Mouse (Mus musculus) neural tube, embryonic 15.5 days (tissue): Measurements from ENCODE around the gene Helz. TPM values are rescaled to one million over a fixed set of nuclear protein-coding genes. Genes with fewer than 3 reads are reported as not detected.
A peak's percentile ranks its signal among the peaks of the same experiment; 100 is the strongest.

Experiments
- ATAC-seq: fragments of 200-750 bp; cut with Nextera tagmentation; 2 replicates; pipeline ENCODE4 v1.8.0; 2017; ENCODE audit warnings: mild to moderate bottlenecking, moderate TSS enrichment, moderate library complexity; ENCODE audit not compliant: low FRiP score
- H3K27ac ChIP-seq: fragments of 300-500 bp; sonication (generic); replicated peaks from 2 replicates; pipeline ENCODE4 v1.5.1; 2015; ENCODE audit warnings: mild to moderate bottlenecking, inconsistent platforms
- H3K27me3 ChIP-seq: fragments of 300-500 bp; sonication (generic); replicated peaks from 2 replicates; pipeline ENCODE4 v1.6.1; 2015; ENCODE audit warnings: inconsistent platforms
- H3K36me3 ChIP-seq: fragments of 300-500 bp; sonication (generic); 2 replicates; pipeline ENCODE4 v1.6.1; 2015; ENCODE audit warnings: inconsistent platforms
- H3K4me1 ChIP-seq: fragments of 300-500 bp; sonication (generic); 2 replicates; pipeline ENCODE4 v1.6.1; 2015; ENCODE audit warnings: inconsistent platforms
- H3K4me2 ChIP-seq: fragments of 300-500 bp; sonication (generic); 2 replicates; pipeline ENCODE4 v1.6.1; 2015; ENCODE audit warnings: inconsistent platforms, mild to moderate bottlenecking, moderate library complexity
- H3K4me3 ChIP-seq: fragments of 300-500 bp; sonication (generic); replicated peaks from 2 replicates; pipeline ENCODE4 v1.5.1; 2015; ENCODE audit warnings: mild to moderate bottlenecking, inconsistent platforms
- H3K9ac ChIP-seq: fragments of 300-500 bp; sonication (generic); replicated peaks from 2 replicates; pipeline ENCODE4 v1.6.1; 2015; ENCODE audit warnings: mild to moderate bottlenecking, inconsistent platforms
- H3K9me3 ChIP-seq: fragments of 300-500 bp; sonication (generic); replicated peaks from 2 replicates; pipeline ENCODE4 v1.6.1; 2016; ENCODE audit warnings: inconsistent platforms
- WGBS: fragments of 180-500 bp; shearing (Covaris S2); methylation state at CpG from one replicate; pipeline ENCODE4 v1.1.7; 2015; ENCODE audit warnings: mixed read lengths; 5-methylcytosine and 5-hydroxymethylcytosine counted together
- microRNA-seq: library from miRNA; unstranded; fragments of <30 nt; microRNA quantifications from one replicate; pipeline ENCODE4, GENCODE M21; 2017
- polyA plus RNA-seq: library from polyadenylated mRNA; unstranded; fragments of >200 nt; fragmentation: Nextera tagmentation; extraction: Ambion mirVana; gene quantifications from 2 replicates; pipeline ENCODE4 v1.2.1, GENCODE M21; 2015

The Helz gene
- polyA plus RNA-seq, 1 experiment from 2014 or later: 13.5 TPM

DNA sequence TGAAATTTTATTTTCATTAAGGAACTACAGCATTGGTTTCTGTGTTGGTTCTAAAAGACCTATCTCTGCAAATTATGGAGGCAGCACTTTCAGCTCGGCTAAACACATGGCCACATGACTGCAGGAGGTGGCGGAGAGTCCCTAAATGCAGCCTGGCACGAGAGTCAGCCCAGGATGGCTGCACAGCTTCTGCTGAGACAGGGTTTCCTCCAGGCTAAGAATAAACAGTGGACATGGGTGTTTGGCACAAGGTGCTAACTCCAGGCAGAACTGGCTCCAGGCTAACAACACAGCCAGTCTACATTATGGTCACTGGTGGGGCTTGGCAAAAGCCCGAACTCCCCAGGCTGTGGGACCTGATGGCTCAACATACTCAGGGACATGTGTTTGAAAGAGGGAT, 183.2 kb downstream of the Helz start:
- Histone ChIP-seq H3K4me1 (0 out of 2 replicates have a peak, but pooled peaks cover 2% of the 10 kb centered on the region), H3K4me3 (no peak overlapping the region), H3K4me2 (no peak overlapping the region), H3K27me3 (no peaks in the 10 kb centered on the region), H3K36me3 (peaks cover 31% of the 10 kb centered on the region), H3K9ac (no peak overlapping the region), H3K9me3 (no peaks in the 10 kb centered on the region), H3K27ac (0 out of 2 replicates have a peak overlapping the region, but pooled peaks have one; percentile 18)
- no peak for ATAC-seq
- WGBS: 79% methylated on average over 4 of the region's 4 CpGs

DNA sequence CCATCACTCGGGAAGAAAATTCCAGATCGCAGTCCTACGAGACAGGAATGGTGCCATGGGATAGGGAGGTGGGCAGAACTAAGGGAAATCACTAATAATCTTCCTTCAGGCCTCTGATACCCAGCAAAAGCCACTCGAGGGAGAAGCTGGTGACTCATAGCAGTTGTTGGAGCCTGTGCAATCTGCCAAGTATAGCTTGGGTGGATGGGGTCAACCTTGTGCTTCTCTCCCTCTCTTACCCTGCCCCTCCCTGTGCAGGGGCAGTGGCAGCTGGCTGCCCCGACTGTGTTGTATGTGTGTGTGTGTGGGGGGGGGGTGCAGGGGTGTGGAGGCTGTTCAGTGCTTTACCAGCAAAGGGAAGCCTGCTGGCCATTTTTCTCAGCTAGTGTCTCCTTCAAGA, 183.8 kb downstream of the Helz start:
- 84% methylated on average over 5 of the region's 5 CpGs for WGBS
- Histone ChIP-seq H3K9me3 (no peaks in the 10 kb centered on the region), H3K9ac (no peak overlapping the region), H3K27ac (0 out of 2 replicates have a peak overlapping the region, but pooled peaks have one; percentile 18), H3K4me3 (no peak overlapping the region), H3K4me1 (0 out of 2 replicates have a peak, but pooled peaks cover 2% of the 10 kb centered on the region), H3K4me2 (no peak overlapping the region), H3K36me3 (peaks cover 34% of the 10 kb centered on the region), H3K27me3 (no peaks in the 10 kb centered on the region)
- ATAC-seq: no peak

DNA sequence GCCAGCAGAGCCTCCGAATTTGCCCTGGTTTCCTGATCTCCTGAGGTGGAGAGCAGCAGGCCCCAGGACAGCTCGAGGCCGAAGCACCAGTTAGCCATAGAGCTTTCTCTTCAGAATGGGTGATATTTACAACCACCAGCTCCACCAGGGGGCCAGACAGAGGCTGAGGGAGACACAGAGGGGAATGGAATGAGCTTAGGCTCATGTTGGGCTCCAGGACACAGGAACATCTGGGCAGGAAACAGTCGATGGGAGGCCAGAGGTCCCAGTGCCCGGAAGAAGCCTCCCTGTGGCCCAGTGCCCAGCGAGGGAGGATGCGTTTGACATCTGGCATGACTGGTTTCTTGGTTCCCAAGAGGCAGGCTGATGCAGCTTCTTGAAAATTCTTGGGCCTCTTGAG, 186.4 kb downstream of the Helz start:
- Histone ChIP-seq H3K9ac (no peak overlapping the region), H3K36me3 (peaks cover 40% of the 10 kb centered on the region), H3K4me3 (no peak overlapping the region), H3K4me1 (no peaks in the 10 kb centered on the region), H3K9me3 (no peaks in the 10 kb centered on the region), H3K4me2 (no peak overlapping the region), H3K27ac (no peak overlapping the region), H3K27me3 (no peaks in the 10 kb centered on the region)
- ATAC-seq: no peak
- whole genome bisulfite sequencing: 84% methylated on average over 7 of the region's 7 CpGs

- 89% methylated on average over 6 of the region's 6 CpGs for WGBS
- H3K9me3 ChIP-seq: no peaks in the 10 kb centered on the region
- H3K27me3 ChIP-seq: no peaks in the 10 kb centered on the region
- peaks cover 4% of the 10 kb centered on the region for H3K4me1 ChIP-seq
- H3K9ac ChIP-seq: no peak overlapping the region
- no peak overlapping the region for H3K4me3 ChIP-seq
- H3K27ac ChIP-seq: no peak overlapping the region
- ATAC-seq: no peak
- no peak overlapping the region for H3K4me2 ChIP-seq
- peaks cover 42% of the 10 kb centered on the region for H3K36me3 ChIP-seq
These were observed 190.2 kb downstream of the Helz start for GRCm38 (mm10) chr11:107737886-107738285.

DNA sequence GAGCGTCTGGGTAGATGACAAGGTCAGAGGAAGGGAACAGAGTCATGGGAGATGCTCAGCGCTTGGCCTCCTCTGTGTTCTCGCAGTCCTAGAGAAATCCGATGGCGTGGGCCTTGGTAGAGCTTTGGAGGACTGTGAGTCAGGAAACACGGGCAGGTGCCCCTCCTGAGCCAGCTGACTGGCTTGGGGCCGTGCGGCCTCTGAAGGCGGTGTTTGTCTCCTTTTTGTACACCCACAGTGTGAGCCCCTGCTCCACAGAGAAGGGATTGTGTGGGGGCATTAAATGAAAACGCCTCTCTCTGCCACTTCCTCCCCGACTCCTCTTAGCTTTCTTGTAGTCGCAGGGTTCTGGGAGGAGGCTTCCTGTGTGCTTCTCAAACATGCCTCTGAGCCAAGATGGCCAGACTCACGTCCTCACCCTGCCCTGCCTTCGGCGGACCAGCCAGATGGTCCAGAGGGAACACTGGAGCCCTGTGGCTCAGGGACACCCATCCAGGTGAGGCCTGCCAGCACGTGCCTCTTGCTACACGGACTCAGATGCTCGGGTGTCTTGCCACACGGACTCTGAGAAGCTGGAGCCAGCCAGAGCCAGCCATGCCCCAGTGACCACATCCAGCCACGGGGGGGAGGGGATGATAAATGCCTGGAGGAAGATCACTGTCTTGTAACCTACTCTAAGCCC, 190.8 kb downstream of the Helz start:
- H3K27ac ChIP-seq: no peak overlapping the region
- no peak overlapping the region for H3K4me2 ChIP-seq
- H3K36me3 ChIP-seq: peaks cover 35% of the 10 kb centered on the region
- no peaks in the 10 kb centered on the region for H3K9me3 ChIP-seq
- no peak for ATAC-seq
- H3K4me1 ChIP-seq: peaks cover 11% of the 10 kb centered on the region
- no peaks in the 10 kb centered on the region for H3K27me3 ChIP-seq
- no peak overlapping the region for H3K4me3 ChIP-seq
- 86% methylated on average over 20 of the region's 20 CpGs for WGBS
- H3K9ac ChIP-seq: no peak overlapping the region

- 30% methylated on average over 3 of the region's 3 CpGs for WGBS
- no peaks in the 10 kb centered on the region for H3K27me3 ChIP-seq
- no peak overlapping the region for H3K4me3 ChIP-seq
- H3K36me3 ChIP-seq: peaks cover 5% of the 10 kb centered on the region; the same call in 1 of the 2 replicates
- H3K4me2 ChIP-seq: no peak overlapping the region
- no peak overlapping the region for H3K9ac ChIP-seq
- ATAC-seq: no peak; the same call in 1 of the 2 replicates
- H3K27ac ChIP-seq: no peak overlapping the region
- no peaks in the 10 kb centered on the region for H3K9me3 ChIP-seq
- peaks cover 26% of the 10 kb centered on the region for H3K4me1 ChIP-seq
These were observed 195.4 kb downstream of the Helz start for GRCm38 (mm10) chr11:107743100-107743499.

Small RNA genes within 50 kb of the gene (microRNA-seq; reads per million reads assigned to microRNA genes)
- 0.69 reads per million for gene Mir6932

Other genes with a start within 250 kb of the Helz start
- gene Pitpnc1, start 77.2 kb upstream of the Helz start, polyA plus RNA-seq: 42.0 and 45.0 TPM in 2 replicates
- 151 and 162 TPM in 2 replicates for gene Psmd12, start 68.4 kb upstream of the Helz start, polyA plus RNA-seq
- gene Cacng1, start 168.6 kb downstream of the Helz start, polyA plus RNA-seq: 1.0 and 1.9 TPM in 2 replicates
- gene Cacng4, start 246.6 kb downstream of the Helz start, polyA plus RNA-seq: 43.2 and 52.5 TPM in 2 replicates